Mouse (Mus musculus) urinary bladder, postnatal 36 days (tissue): Measurements from ENCODE around the gene Ticrr.

Experiments
- DNase-seq, 2 experiments: peaks; one replicate each; pipeline ENCODE4 v3.0.0; 2022; ENCODE audit warnings: low spot score in 2 of 2, mixed read lengths in 1 of 2

Gene Ticrr

DNA sequence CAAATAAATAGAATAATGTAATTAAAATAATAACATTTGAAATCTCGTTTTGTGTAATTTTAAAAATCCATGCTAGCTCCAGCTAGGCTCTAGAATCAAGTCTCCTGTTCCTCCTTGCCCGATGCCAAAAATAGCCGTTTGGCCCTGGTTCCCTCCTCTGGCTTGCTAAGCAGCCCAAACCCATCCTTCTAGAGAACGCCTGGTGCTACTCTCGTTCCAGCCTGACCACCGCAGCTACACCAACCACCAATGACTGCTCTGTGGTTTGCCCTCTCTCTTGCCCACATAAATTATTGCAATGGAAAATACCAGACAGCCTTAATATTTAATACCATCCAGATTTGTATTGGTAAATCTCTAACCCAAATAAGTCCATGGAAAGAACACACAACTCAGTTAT is 87.7 kb downstream of the Ticrr start:
- no peak for DNase-seq
